Mouse (Mus musculus) lung, postnatal 0 days (tissue): ENCODE measurements around the gene Lgals4.

Source experiments
- CTCF ChIP-seq: IDR thresholded peaks from 2 replicates; pipeline ENCODE4 v1.5.1; 2016; ENCODE audit warnings: antibody characterized with exemption, mild to moderate bottlenecking
- EP300 ChIP-seq: IDR thresholded peaks from 2 replicates; pipeline ENCODE4 v1.6.1; 2016; ENCODE audit warnings: antibody characterized with exemption, mild to moderate bottlenecking, control low read depth

DNA sequence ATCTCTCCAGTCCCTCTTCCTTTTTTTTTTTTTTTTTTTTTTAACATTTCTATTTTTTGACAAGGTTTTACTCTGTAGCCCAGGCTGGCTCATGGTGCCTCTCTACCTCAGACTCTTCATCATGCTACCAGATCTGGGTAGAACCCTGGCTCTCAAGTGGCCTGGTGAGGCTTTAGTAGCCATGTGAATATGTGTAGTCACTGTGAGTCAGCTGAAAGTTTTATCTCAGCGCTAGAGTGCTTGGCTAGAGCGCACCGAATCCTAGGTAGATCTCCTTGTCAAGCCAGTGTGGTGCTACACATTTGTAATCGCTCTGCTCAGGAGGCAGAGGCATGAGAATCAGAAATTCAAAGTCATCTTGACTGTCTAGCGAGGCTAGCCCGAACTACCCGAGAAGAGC, 43.5 kb downstream of the Lgals4 start:
- no peak for TF ChIP-seq EP300
- TF ChIP-seq CTCF, result no peak
